Mouse (Mus musculus) C2C12 (cell line): ENCODE results near the gene Fstl1.

Experiments used
- CTCF ChIP-seq: IDR thresholded peaks from one replicate; pipeline ENCODE4 v1.5.1; 2011; ENCODE audit not compliant: control insufficient read depth, insufficient read depth, insufficient read length
- MYOD1 ChIP-seq: IDR thresholded peaks from one replicate; pipeline ENCODE4 v1.6.1; 2011; ENCODE audit warnings: low read depth; ENCODE audit not compliant: control insufficient read depth, insufficient read length
- MYOG ChIP-seq: IDR thresholded peaks from one replicate; pipeline ENCODE4 v1.6.1; 2011; ENCODE audit not compliant: control insufficient read depth, insufficient read length; ENCODE audit errors: extremely low read depth
- USF1 ChIP-seq: IDR thresholded peaks from one replicate; pipeline ENCODE4 v1.6.1; 2011; ENCODE audit warnings: low read depth, mild to moderate bottlenecking, control low read depth, moderate library complexity

GRCm38 (mm10) chr16:37879750-37880419 lies 103.2 kb downstream of the Fstl1 start:
- TF ChIP-seq CTCF (no peak), MYOD1 (no peak), MYOG (no peak), USF1 (no peak)
